Mouse (Mus musculus): ENCODE measurements at regions not wholly inside any gene's neighbourhood (a gene's known extent, or its start where the extent isn't known, plus 50 kb on each side); places are given as distances from the start of the nearest gene placed in this dataset.

DNA sequence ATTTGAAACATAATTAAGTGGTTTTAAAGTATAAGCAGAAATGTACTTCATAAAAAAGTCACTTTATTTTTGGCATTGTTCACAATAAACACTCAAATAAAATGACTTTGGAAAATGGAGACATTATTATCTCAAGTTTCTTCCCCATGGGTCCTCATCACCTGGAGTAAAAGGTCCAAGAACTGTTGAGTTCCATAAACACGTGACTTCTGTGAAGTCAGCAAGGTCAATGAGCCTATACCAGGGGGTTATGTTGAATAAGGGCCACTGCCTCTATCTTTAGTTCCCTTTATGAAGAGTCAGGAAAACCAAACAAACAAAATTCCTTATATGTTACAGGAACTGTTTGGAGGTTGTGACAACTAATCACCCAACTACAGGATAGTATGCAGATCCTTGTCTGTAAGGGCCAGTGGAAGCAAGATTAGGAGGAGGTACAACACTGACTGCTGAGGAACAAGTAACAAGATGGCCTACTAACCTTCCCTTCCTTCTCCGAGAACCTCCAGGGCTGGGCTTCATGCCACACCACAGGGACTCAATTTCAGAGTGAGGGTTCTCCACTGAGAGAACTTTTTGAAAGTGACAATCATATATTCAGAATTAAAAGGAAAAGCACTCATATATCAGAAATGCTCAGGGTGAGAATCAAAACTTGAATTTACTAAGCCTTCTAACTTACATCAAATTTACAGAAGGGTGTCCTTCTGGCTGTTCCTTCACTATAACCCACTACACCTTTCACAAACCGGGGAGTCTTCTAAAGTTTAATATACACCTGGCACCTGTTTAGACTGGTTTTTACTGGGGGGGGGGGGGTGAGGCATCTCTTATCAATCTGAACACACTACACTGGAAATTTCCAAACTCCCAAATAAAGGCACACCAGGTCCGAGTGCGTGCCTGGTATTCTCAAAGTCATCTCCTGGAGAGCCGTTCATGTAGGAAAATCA, 1860.5 kb upstream of the Lrrc6 start:
- ATAC-seq (ENCODE audit: insufficient number of reproducible peaks, insufficient read depth, low FRiP score, low TSS enrichment), result no peak
- WGBS, result 48% methylated on average over 6 of the region's 6 CpGs
- peak overlapping the region; percentile 74 for H3K4me2 ChIP-seq (replicated peaks)
- H3K27ac ChIP-seq, result no peak overlapping the region
- no peaks in the 10 kb centered on the region for H3K9me3 ChIP-seq
- H3K9ac ChIP-seq, result peak overlapping the region; percentile 79
- H3K4me1 ChIP-seq, result peaks cover 9% of the 10 kb centered on the region
- no peaks in the 10 kb centered on the region for H3K36me3 ChIP-seq
- no peaks in the 10 kb centered on the region for H3K27me3 ChIP-seq
- peak overlapping the region; percentile 86 for H3K4me3 ChIP-seq

DNA sequence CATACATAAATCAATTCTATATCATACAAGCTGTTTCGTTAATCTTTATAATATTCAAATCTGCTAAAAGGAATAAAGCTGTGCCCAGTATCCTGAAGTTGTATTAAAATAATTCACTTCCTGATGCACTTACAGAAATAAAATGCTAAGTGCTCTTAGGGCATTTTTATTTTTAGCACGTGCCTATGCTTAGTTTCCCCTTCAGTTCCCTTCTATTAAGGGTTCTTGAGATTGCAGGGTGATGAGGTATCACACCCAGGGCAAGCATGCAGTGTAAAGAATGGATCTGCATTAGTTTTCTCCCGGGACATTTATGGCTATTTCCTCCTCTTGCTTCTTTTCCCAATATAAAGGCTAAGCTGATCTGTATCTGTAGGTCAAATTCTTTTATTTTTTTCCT, 1858.8 kb upstream of the Lrrc6 start:
- no peaks in the 10 kb centered on the region for H3K9me3 ChIP-seq
- 85% methylated on average over 3 of the region's 3 CpGs for WGBS

DNA sequence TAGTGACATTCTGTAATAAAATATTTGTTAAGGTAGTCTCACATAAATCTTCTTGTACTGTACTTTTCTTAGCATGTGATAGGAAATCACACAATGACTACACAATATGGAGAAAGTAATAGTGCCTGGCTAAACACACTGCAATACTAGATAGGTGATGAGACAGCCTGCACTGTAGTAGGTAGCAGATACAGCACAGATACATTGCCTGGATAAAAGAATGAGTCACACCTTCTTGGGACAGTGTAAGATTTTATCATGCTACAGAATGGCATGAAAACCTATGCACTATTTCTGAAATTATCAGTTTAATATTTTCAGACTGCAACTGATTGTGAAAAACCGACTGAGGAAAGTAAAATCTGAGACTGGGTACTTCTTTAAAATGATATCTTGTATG, 1855.2 kb upstream of the Lrrc6 start:
- H3K4me3 ChIP-seq, result no peak overlapping the region
- no peak overlapping the region for H3K9ac ChIP-seq
- no peaks in the 10 kb centered on the region for H3K27me3 ChIP-seq
- H3K36me3 ChIP-seq, result no peaks in the 10 kb centered on the region
- 78% methylated on average over 1 of the region's 1 CpGs for WGBS
- H3K27ac ChIP-seq, result no peak overlapping the region
- no peaks in the 10 kb centered on the region for H3K9me3 ChIP-seq
- no peak overlapping the region for H3K4me2 ChIP-seq (replicated peaks)
- H3K4me1 ChIP-seq, result peaks cover under 1% of the 10 kb centered on the region
- no peak for ATAC-seq (ENCODE audit: insufficient number of reproducible peaks, insufficient read depth, low FRiP score, low TSS enrichment)

More for the DNA sequence above, 1858.8 kb upstream of the Lrrc6 start:
- no peak overlapping the region for H3K27ac ChIP-seq
- no peak overlapping the region for H3K9ac ChIP-seq
- H3K4me3 ChIP-seq, result no peak overlapping the region
- no peaks in the 10 kb centered on the region for H3K36me3 ChIP-seq
- H3K27me3 ChIP-seq, result no peaks in the 10 kb centered on the region
- no peak for ATAC-seq (ENCODE audit: insufficient number of reproducible peaks, insufficient read depth, low FRiP score, low TSS enrichment)
- H3K4me2 ChIP-seq (replicated peaks), result no peak overlapping the region
- peaks cover 9% of the 10 kb centered on the region for H3K4me1 ChIP-seq

DNA sequence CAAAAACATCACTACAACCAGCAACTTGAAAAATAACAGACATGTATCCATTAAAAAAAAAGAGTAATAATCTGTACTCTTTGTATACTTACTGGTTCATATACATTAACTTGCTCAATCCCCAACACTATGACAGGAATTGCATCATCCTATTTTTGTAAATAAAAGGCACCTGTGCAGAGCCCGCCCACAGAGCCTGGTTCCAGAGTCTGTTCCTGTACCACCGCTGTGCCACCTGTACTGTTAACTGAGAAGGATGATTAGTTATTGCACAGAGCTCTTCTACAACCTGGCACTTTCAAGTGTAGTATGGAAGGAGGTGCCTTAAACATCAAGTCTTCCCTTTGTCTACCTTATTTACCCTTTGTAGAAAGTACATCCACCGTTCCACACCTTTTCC, 1843.9 kb upstream of the Lrrc6 start:
- Histone ChIP-seq H3K27ac (no peak overlapping the region), H3K4me3 (no peak overlapping the region), H3K9me3 (no peaks in the 10 kb centered on the region), H3K9ac (no peak overlapping the region), H3K27me3 (no peaks in the 10 kb centered on the region), H3K4me2 (replicated peaks) (no peak overlapping the region), H3K4me1 (no peaks in the 10 kb centered on the region), H3K36me3 (no peaks in the 10 kb centered on the region)
- 90% methylated on average over 3 of the region's 3 CpGs for WGBS
- ATAC-seq (ENCODE audit: insufficient number of reproducible peaks, insufficient read depth, low FRiP score, low TSS enrichment), result no peak

DNA sequence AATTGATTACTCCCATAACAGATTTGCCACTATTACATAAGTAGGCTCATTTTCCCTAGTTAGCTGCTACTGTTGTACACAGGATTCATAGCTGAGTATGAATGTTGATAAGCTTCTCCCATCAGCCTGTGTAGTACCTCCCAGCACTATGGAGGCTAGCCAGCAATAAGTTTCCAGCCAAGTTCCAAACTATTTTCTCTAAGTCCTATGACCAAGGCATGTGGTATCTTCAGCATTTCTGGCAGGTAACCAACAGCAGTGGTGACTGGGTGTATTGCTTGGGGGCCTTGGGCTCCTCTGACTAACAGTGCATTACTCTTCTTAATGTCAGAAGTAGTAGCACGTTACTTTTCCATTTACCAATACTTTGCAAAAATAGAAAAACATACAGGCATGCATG, 1841.8 kb upstream of the Lrrc6 start:
- Histone ChIP-seq H3K27me3 (no peaks in the 10 kb centered on the region), H3K4me1 (no peaks in the 10 kb centered on the region), H3K27ac (no peak overlapping the region), H3K4me2 (replicated peaks) (no peak overlapping the region), H3K9ac (no peak overlapping the region), H3K36me3 (no peaks in the 10 kb centered on the region), H3K9me3 (no peaks in the 10 kb centered on the region), H3K4me3 (no peak overlapping the region)
- WGBS, result 95% methylated on average over 1 of the region's 1 CpGs
- no peak for ATAC-seq (ENCODE audit: insufficient number of reproducible peaks, insufficient read depth, low FRiP score, low TSS enrichment)

DNA sequence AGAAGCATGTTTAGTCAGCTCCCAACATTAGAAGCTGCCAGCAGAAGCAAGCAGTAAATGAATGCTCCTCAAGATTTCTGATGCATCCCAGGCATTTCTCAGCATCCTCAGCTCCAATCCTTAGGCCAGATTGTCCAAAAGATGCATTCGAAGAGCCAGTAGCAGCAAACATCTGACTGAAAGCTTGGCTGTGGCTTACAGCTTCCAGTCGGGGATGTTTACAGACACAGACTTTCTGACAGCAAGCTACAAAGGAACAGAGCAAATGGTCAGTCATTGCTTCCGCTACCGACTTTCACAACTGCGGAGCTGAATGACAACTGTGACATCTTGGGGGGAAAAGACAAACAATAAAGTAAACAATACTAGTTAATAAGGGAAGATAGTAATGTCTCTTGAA, 1840.3 kb upstream of the Lrrc6 start:
- 75% methylated on average over 5 of the region's 5 CpGs for WGBS
- no peaks in the 10 kb centered on the region for H3K9me3 ChIP-seq
- H3K36me3 ChIP-seq, result no peaks in the 10 kb centered on the region
- no peak overlapping the region for H3K4me2 ChIP-seq (replicated peaks)
- ATAC-seq (ENCODE audit: insufficient number of reproducible peaks, insufficient read depth, low FRiP score, low TSS enrichment), result no peak
- H3K27me3 ChIP-seq, result no peaks in the 10 kb centered on the region
- H3K27ac ChIP-seq, result no peak overlapping the region
- H3K4me3 ChIP-seq, result no peak overlapping the region
- H3K9ac ChIP-seq, result no peak overlapping the region
- H3K4me1 ChIP-seq, result no peaks in the 10 kb centered on the region

DNA sequence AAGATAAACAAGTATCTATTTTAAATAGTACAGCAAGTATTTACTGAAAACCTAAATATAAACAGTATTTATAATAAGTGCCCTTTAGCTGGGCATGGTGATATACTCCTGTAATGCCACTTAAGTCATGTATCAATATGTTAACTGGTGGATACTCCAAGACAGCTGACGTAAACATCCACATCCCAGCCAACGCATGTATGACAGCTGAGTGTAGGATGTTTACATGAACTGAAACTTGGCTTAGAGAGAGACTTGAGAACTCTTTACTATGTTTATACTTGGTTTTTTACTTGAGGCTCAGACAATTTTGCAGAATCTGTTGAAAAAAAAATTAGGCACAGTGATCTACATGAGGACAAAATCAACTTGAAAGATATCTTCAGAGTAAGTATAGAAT, 1836.6 kb upstream of the Lrrc6 start:
- H3K4me3 ChIP-seq, result no peak overlapping the region
- H3K9ac ChIP-seq, result no peak overlapping the region
- no peak for ATAC-seq (ENCODE audit: insufficient number of reproducible peaks, insufficient read depth, low FRiP score, low TSS enrichment)
- no peaks in the 10 kb centered on the region for H3K36me3 ChIP-seq
- H3K4me1 ChIP-seq, result no peaks in the 10 kb centered on the region
- H3K4me2 ChIP-seq (replicated peaks), result no peak overlapping the region
- no peaks in the 10 kb centered on the region for H3K27me3 ChIP-seq
- 89% methylated on average over 2 of the region's 2 CpGs for WGBS
- H3K27ac ChIP-seq, result no peak overlapping the region
- H3K9me3 ChIP-seq, result no peaks in the 10 kb centered on the region

DNA sequence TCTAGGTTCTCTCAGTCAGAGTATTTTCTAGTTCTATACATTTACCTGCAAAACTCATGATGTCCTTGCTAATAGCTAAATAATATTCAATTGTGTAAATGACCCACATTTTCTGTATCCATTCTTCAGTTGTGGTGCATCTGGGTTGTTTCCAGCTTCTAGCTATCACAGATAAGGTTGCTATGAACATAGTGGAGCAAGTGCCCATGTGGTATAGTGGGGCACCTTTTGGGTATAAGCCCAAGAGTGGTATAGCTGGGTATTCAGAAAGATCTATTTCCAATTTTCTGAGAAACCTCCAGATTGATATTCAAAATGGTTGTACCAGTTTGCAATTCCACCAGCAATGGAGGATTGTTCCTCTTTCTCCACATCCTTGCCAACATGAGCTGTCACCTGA, 1835.1 kb upstream of the Lrrc6 start:
- no peaks in the 10 kb centered on the region for H3K36me3 ChIP-seq
- H3K4me2 ChIP-seq (replicated peaks), result no peak overlapping the region
- no peaks in the 10 kb centered on the region for H3K27me3 ChIP-seq
- H3K4me3 ChIP-seq, result no peak overlapping the region
- no peaks in the 10 kb centered on the region for H3K4me1 ChIP-seq
- H3K9me3 ChIP-seq, result no peaks in the 10 kb centered on the region
- H3K9ac ChIP-seq, result no peak overlapping the region
- ATAC-seq (ENCODE audit: insufficient number of reproducible peaks, insufficient read depth, low FRiP score, low TSS enrichment), result no peak
- H3K27ac ChIP-seq, result no peak overlapping the region

DNA sequence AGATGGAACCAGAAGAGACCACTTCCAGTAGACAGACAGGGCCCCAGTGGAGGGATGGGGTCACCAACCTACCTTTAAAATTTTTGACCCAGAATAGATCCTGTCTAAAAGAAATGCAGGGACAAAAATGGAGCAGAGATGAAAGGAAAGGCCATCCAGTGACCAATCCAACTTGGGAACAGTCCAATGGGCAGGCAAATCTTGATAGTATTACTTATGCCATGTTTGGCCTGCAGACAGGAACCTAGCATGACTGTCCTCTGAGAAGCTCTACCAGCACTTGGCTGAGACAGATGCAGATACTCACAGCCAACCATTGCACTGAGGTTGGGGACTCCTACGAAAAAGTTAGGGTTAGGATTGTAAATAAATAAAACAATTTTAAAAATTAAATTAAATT, 1815.4 kb upstream of the Lrrc6 start:
- ATAC-seq (ENCODE audit: insufficient number of reproducible peaks, insufficient read depth, low FRiP score, low TSS enrichment), result no peak
- Histone ChIP-seq H3K4me3 (no peak overlapping the region), H3K27me3 (no peaks in the 10 kb centered on the region), H3K36me3 (no peaks in the 10 kb centered on the region), H3K4me2 (replicated peaks) (no peak overlapping the region), H3K4me1 (no peaks in the 10 kb centered on the region), H3K9me3 (no peaks in the 10 kb centered on the region), H3K9ac (no peak overlapping the region), H3K27ac (no peak overlapping the region)
- WGBS, result 89% methylated on average over 1 of the region's 1 CpGs

MicroRNAs encoded in the stretch of these regions (microRNA counts, 519-probe panel; counts per million panel counts)
- microRNA mmu-miR-30b, result 460 counts per million, percentile 65 among the panel's probes with 10 or more counts
- microRNA mmu-miR-30d, result 3,217 counts per million, percentile 71 among the panel's probes with 10 or more counts

Small RNAs in the stretch of these regions (microRNA-seq; reads per million reads assigned to microRNA genes)
- gene Mir30b (88.4 reads per million, percentile 50 among the genes with 10 or more reads in this experiment), gene Mir30d (4,967 reads per million, percentile 89 among the genes with 10 or more reads in this experiment)
